Mouse (Mus musculus) heart, adult 8-10 months (tissue): Measurements from ENCODE around the gene Slc6a16. TPM values are rescaled to one million over a fixed set of nuclear protein-coding genes. Genes with fewer than 3 reads are reported as not detected.

Source experiments
- DNase-seq: peaks from one replicate; pipeline ENCODE4 v3.0.0; 2022; ENCODE audit warnings: low spot score
- total RNA-seq, 4 experiments: library from RNA; stranded (reverse); gene quantifications; 2 replicates each; pipeline ENCODE4 v1.2.4; 2022

The Slc6a16 gene
- total RNA-seq, 4 experiments from 2014 or later = not detected

- no peak for DNase-seq
Observed at GRCm38 (mm10) chr7:45253806-45254205, 12.9 kb downstream of the Slc6a16 start.

GRCm38 (mm10) chr7:45255822-45256221 is 14.9 kb downstream of the Slc6a16 start:
- peak; percentile 16 for DNase-seq

- no peak for DNase-seq
Observed at GRCm38 (mm10) chr7:45257063-45257840, 16.4 kb downstream of the Slc6a16 start.

- DNase-seq = no peak
Observed at GRCm38 (mm10) chr7:45259281-45259680, 18.4 kb downstream of the Slc6a16 start.

- DNase-seq = no peak
Observed at GRCm38 (mm10) chr7:45262266-45262665, 21.4 kb downstream of the Slc6a16 start.

GRCm38 (mm10) chr7:45263006-45263607 is 22.2 kb downstream of the Slc6a16 start:
- no peak for DNase-seq

- no peak for DNase-seq
Observed at GRCm38 (mm10) chr7:45264348-45264747, 23.5 kb downstream of the Slc6a16 start.

GRCm38 (mm10) chr7:45265518-45265917 is 24.6 kb downstream of the Slc6a16 start:
- DNase-seq = no peak

- DNase-seq = no peak
Observed at GRCm38 (mm10) chr7:45272786-45273412, 32.0 kb downstream of the Slc6a16 start.

GRCm38 (mm10) chr7:45273672-45274071 is 32.8 kb downstream of the Slc6a16 start:
- no peak for DNase-seq

GRCm38 (mm10) chr7:45277136-45277760 is 36.4 kb downstream of the Slc6a16 start, which contains the start of gene Slc6a21:
Gene Slc6a21, plus strand, starts transcription at chr7:45277513.
- peak; percentile 60 for DNase-seq

- no peak for DNase-seq
Observed at GRCm38 (mm10) chr7:45286486-45286885, 45.6 kb downstream of the Slc6a16 start.

- no peak for DNase-seq
Observed at GRCm38 (mm10) chr7:45296626-45297025, 55.7 kb downstream of the Slc6a16 start.

GRCm38 (mm10) chr7:45297563-45297962 is 56.7 kb downstream of the Slc6a16 start:
- DNase-seq = no peak

- peak; percentile 29 for DNase-seq
Observed at GRCm38 (mm10) chr7:45299752-45300151, 58.9 kb downstream of the Slc6a16 start.

- DNase-seq = peak; percentile 54
Observed at GRCm38 (mm10) chr7:45300270-45300669, 59.4 kb downstream of the Slc6a16 start.

- no peak for DNase-seq
Observed at GRCm38 (mm10) chr7:45302626-45303025, 61.7 kb downstream of the Slc6a16 start.

- DNase-seq = no peak
Observed at GRCm38 (mm10) chr7:45304869-45305268, 64.0 kb downstream of the Slc6a16 start.

- DNase-seq = no peak
Observed at GRCm38 (mm10) chr7:45305275-45305674, 64.4 kb downstream of the Slc6a16 start.

GRCm38 (mm10) chr7:45308551-45309240 is 67.8 kb downstream of the Slc6a16 start:
- no peak for DNase-seq

- peak; percentile 36 for DNase-seq
Observed at GRCm38 (mm10) chr7:45309455-45309854, 68.6 kb downstream of the Slc6a16 start.

GRCm38 (mm10) chr7:45312023-45312422 is 71.1 kb downstream of the Slc6a16 start:
- no peak for DNase-seq
